Mouse (Mus musculus): ENCODE results near the gene Olfr649.

Olfr649 gene

DNA sequence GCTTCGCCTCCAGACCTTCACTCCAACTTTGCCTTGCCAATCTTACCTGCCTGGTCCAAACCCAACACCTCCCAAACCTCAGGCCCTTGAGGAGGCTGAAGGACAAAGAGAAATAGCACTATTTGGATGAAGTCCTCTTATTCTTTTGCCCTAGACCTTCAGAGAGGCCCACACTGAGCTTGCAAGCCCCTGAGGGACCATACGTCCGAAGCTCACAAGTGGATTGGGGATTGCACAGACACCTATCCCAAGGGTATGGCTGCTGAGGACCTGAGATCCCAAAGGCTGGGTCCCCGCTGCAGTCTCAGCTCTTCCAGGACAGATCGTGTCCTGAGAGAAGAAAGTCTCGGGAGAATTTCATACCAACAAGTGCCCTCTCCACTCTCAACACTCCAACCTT is at the start of gene Olfr649:
TSS of gene Olfr649 (minus strand) at position 101 of the 400 bp plus-strand sequence.
- DNase-seq (ENCODE audit: low spot score in 2 of 2): no peak

DNA sequence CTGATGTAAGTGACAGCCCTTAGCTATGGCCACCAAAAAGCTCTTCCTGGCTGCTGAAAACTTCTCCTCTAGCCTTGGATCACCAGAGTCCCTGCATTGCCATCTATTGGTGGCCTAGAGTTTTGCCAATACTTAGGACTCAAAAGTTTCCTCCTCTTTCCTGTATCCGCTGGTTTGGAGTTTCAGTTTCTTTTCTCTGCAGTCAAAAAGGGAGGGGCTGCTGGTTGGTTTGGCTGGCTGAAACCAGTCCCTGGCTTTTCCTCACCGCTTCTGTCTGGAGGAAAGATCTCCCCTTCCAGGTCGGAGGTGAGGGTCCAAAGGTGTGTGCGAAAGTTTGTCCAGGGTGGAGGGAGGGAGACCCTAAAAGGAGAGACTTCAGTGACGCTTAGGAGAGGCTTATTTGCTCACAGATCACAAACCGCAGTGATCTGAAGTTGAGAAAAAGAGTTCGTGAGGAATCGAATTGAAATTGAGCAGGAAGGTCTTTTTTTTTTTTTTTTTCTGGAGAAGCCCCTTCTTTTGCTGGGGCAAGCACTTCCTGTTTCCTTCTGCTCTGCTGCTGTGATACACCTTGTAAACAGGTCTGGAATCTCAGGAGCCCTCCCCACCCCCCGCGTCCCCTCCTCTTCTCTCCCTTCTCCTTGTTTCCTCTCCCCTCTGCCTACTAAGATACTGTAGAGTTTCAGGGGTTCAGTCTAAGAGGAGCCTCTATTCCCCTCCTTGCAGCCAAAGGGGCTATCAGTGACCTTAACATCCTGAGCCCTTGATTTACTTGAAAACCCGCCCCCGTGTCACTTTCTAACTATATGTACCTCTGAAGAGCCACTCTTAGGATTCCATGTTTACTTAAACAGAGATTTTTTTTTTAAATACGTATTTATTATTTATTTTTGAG is 48.7 kb upstream of the Olfr649 start, which contains the start of gene Trim34a:
TSS of gene Trim34a (plus strand) at position 171 of the 895 bp plus-strand sequence.
- DNase-seq (ENCODE audit: low spot score in 2 of 2): peak; percentile 42 to 61

DNA sequence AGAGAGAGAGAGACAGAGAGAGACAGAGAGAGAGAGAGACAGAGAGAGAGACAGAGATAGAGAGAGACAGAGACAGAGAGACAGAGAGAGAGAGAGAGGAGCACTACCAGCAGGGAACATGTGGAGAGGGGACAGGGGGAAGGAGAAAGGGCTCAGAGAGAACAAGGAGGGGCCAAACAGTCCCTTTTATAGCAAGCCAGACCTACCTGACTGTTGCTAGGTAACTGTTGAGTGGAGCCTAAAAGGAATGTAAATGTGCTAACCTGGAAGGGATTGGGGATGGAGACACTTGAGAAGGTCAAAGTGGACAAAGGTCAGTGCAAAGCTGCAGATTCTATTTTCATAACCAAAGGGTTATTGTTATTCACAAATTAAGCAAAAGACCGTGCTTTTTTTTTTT is 47.8 kb upstream of the Olfr649 start:
- no peak for DNase-seq (ENCODE audit: low spot score in 2 of 2)

DNA sequence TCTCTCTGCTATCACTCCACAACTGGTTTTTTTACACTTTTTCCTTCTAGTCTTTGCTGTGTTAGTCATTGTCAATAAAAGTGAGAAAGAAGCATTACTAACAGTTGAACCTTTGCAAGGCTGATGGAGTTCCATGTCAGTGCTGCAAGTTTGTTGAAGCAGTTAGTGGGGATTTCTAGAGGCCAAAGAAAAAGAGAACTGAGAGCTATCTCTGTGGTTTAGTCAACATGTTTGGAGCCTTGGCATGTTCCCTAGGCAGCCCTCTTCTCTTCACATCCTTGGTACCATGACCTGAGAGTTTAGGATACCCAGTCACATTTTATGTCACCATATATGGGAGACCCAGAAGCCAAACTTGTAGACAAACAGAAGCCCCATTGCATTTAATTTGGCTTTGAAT is 45.1 kb upstream of the Olfr649 start:
- DNase-seq (ENCODE audit: low spot score in 2 of 2): no peak

DNA sequence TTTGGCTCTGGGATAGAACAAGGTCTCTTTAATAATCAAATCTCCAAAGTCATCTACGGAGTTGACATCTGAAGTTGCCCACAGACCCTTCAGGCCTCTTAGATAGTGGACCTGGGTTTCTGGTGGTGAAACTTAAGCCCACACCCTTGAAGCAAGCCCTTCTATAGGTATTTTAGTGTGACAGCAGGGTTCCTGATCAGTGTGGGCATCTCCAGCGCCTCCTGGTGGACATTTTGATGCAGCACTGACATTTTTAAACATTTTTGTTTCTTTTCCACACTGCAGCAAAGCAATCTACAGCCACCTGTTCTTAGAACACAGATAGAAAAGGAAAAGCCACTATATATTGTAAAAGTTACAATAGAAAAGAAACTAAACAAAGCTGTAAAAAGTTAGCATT is 35.4 kb upstream of the Olfr649 start:
- peak in 1 of 2 experiments; percentile 62 for DNase-seq (ENCODE audit: low spot score in 2 of 2)

DNA sequence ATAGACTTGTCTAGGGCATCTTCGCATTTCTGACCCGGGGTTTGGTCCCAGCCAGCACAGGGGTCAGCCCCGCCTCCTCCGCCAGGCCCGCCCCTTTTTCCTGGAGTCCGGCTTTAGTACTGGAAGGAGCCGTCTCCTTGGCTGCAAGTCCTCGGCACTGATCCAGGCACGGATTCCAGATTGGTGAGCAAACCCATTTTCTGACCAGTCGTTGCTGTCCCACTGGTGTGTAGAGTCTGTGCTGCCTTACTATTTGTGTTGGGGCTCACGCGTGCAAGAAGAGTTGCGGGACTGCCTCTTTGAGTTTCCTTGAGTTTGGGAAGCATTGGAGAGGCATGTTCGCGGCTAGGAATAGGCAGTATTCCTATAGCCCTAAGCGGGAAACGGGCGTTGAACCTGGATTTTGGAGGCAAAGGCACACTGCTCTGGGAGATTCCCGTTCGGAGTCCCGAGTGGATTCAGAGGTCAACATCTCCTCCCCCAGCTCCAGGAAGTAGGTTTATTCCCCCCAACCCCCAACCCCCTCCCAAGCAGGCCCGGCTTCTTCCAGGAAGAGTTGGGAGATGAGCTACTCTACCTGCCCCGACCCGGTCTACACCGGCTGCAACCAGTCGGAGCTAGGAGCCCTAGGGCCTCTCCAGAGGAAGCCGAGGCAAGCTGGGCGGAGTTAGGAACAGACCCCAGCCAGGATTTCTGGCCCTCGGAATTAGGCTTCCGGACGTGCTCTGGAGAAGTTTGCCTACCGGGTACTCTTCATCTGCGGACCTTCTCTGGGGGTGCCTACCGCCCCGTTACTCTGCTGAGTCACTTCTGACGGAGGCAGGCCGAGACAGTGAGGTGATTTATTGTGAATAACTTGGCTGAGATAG is 23.1 kb upstream of the Olfr649 start, which contains the start of gene Trim6:
TSS of gene Trim6 (plus strand) at position 93 of the 869 bp plus-strand sequence.
- peak in 1 of 2 experiments; percentile 31 for DNase-seq (ENCODE audit: low spot score in 2 of 2)

DNA sequence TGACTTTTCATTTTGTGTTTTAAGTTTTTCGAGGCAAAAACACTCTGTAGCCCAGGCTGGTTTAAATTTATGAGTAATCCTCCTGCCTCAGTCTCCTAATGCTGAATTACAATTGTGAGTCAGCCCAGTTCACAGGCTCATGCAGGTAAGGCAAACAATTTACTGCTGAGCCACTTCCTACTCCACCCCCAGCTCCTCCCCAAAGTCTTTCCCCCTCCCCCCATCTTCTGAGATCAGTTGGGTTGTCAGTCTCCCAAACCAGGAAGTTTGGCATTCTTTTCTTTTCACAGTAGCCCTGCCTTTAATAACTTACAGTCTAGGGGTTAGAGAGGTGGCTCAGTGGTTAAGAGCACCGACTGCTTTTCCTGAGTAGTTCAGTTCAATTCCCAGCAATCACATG is 22.1 kb upstream of the Olfr649 start:
- no peak for DNase-seq (ENCODE audit: low spot score in 2 of 2)

DNA sequence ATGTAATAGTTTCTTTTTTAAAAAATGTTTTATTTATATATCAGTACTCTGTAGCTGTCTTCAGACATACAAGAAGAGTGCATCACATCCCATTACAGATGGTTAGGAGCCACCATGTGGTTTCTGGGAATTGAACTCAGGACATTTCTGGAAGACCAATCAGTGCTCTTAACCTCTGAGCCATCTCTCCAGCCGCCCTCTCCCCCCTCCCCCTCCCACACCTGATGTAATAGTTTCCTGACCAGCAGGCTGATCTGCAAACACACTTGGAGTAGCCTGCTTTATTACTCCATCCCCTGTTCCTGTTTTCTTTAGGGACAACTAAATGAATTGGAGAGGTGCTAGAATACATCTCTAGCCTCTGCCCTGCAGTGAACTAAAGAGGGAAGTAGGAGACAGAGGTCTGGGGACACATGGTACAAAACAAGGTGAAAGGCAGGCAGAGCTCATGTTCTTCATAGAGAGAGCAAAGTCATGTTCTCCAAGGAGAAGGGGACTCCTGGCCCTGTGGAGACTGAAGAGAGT is 20.3 kb upstream of the Olfr649 start:
- no peak for DNase-seq (ENCODE audit: low spot score in 2 of 2)

DNA sequence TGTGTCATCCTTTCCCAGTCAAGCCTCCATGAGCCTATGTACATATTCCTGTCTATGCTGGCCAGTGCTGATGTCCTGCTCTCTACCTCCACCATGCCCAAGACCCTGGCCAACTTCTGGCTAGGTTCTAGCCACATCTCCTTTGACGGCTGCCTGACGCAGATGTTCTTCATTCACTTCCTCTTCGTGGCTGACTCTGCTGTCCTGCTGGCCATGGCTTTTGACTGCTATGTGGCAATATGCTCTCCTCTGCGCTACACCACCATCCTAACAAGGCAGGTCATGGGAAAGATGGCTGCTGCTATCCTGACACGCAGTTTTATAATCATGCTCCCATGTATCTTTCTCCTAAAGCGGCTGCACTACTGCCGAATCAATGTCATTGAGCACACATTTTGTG is 10.4 kb upstream of the Olfr649 start:
- no peak for DNase-seq (ENCODE audit: low spot score in 2 of 2)

DNA sequence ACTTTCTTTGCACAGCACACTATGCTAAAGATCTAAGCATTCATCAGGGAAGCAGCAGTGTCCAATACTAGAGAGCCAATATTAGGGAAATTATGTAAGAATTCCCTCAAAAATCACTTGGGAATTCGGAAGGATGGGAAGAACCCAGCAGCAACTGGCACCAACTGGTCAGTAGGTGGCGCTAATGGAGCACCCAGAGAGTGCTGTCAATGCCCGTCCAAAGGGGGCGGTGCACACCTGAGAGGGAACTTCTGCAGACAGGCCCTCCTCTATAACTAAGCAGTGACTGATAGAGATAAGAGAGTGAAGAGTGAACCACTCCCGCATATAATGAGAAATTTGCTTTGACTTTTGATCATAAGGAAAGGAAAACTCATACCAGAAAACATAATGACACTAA is 4.0 kb upstream of the Olfr649 start:
- peak; percentile 29 to 73 for DNase-seq (ENCODE audit: low spot score in 2 of 2)

DNA sequence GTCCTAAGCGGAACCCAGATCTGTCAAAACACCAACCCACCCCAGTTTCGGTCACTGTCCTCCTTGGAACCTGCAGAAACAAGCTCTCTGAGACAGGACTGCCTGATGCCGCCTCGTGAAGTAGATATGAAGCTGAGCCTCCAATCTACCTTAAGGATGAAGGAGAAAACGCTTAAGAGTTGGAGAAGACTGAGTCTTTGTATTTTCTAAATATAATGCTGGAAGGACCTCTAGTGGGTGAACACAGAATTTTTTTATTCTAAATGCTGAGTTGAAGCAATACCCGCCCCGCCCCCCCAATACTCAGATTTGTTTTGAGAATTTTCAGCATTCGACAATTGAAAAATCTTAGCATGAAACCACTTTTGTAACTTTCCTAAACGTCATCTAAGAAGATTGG is 4.5 kb downstream of the Olfr649 start:
- no peak for DNase-seq (ENCODE audit: low spot score in 2 of 2)

DNA sequence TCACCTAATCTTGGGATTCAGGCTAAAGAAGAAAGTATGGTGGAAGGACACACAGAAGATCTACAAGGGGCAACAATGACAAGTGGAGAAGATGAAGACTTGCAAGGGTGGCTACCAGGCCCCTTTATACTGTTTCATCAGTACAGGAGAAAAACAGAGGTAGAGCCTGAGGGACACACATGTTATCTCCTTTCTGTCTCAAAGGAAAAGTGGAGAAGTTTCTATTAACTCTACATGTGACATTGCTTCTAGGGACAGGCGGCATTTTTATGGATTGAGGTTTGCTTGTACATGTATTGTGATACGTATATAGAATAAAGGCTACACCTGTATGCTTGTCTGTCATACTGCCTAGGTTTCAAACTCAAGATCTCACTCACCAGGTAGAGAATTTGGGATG is 12.5 kb downstream of the Olfr649 start, which contains the start of gene Olfr648:
TSS of gene Olfr648 (minus strand) at position 101 of the 400 bp plus-strand sequence.
- DNase-seq (ENCODE audit: low spot score in 2 of 2): no peak

DNA sequence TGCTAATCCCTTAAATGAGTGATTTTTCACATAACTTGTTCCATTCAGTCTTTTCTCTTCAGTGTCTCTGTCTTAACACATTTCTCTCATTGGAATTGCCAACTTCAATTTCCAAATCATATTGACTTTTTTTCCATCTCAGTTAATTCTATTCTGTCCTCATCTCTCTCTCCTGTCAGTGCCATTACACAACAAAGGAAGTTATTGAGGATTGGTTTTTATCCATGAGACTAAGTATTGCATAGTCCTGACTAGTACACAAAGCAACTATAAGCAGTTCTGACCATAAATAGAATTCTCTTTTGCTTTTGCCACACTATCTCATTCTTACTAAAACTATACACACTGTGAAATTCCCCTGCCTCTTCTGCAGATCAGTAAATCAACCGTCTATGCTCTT is 16.7 kb downstream of the Olfr649 start:
- no peak for DNase-seq (ENCODE audit: low spot score in 2 of 2)

DNA sequence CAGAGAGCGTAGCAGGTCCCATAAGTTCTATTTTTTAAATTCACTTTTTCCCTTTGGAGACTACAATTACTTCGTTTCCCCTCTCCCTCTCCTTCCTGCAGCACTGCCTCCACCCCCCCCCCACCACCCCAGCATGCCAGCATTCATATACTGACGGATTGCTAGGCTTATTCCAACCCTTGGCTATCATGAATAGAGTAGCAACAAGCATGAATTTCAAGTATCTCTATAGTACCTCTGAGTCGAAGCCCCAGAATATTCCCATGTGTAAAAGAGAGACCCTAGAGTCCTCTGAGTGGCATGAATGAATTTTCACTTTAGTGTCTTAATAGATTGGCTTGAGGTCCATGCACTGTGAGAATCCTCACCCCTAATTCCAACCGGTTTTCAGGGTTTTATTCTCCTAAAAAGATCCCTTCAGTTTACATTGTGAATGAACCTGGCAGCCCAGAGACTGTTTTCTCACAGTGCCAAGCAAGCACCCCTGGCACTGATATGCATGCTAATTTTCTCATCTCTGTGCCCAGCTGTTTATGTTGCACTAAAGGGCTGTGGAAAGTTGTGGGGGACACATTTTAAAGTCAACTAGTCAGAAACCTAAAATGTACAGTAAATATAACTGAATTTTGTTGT is 17.2 kb downstream of the Olfr649 start:
- DNase-seq (ENCODE audit: low spot score in 2 of 2): no peak

DNA sequence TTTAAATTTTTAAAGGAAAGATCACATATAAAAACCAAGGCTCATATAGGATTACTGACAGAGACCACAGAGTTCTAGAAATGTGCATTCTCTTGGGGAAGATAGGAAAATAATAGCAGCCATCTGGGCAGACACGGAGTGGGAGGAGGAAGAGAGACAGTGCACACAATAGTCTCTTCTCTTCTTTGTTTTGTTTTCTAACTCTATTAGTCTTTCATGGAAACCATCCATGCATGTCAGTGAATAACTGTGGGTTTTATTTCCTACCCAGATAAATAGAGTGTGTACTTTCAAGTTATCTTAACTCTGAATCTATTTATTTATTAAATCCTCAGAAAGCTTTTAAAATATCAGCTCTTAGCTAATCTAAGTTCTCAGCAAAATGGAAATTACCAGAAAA is 20.7 kb downstream of the Olfr649 start:
- DNase-seq (ENCODE audit: low spot score in 2 of 2): no peak

DNA sequence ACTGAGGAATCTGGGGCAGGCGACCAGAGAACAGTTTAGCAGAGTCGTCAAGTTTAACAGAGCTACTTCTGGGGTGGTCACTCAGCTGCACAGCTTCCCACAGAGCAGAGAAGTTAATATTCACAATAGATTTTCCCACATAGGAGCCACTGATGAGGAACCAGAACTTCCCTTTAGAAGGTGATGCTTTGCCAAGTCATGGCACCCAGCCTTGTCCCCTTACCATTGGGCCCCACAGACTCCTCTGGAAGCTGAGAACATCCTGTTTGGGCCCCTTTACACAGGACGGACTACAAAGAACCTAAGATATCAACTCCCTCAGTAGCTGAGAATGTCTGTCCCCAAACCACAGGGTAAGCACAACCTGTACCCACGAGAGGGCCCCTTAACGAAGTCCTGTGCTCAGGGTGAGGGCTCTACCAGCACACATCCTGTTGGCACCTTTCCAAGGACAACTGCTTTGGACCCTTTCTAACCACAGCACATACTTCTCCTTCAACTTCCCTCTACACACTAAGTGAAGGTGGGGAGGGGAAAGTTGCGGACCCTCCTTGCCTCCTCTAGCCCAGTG is 26.1 kb downstream of the Olfr649 start:
- DNase-seq (ENCODE audit: low spot score in 2 of 2): no peak

DNA sequence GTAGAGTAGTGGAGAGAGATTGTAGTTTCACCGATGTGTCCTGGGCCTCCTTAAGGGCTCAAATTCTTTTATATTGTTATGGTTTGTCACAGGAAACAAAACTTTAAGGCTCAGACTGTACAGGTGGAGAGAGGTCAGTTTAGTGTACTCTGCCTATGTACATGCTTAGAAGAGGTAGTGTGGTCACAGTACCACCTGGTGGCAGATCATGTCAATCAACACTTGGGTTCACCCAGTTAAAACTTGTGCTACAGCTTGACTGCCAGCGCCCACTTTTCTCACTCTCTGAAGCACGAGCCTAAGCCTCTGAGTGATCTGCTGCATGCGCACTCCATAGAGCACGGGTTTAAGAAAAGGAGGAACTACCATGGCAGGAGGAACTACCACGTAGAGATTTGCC is 28.7 kb downstream of the Olfr649 start:
- no peak for DNase-seq (ENCODE audit: low spot score in 2 of 2)

DNA sequence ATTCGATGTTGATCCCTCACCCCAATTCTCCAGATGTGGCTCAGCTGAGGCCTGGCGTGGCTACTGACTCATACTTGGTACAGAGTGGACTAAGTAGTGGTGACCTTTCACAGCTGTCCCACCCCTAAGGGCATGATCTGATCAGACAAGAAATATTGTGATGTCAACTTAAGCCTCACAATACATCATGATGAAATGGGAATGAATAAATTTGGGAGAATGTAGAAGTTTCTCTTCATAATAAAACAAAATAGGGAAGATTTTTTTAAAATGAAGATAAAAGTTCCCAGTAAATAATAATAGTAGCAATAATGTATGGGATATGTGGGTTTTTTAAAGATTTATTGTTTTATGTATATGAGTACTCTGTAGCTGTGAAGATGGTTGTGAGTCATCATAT is 45.3 kb downstream of the Olfr649 start, which contains the start of gene Ubqlnl:
TSS of gene Ubqlnl (minus strand) at position 101 of the 400 bp plus-strand sequence.
- DNase-seq (ENCODE audit: low spot score in 2 of 2): no peak

DNA sequence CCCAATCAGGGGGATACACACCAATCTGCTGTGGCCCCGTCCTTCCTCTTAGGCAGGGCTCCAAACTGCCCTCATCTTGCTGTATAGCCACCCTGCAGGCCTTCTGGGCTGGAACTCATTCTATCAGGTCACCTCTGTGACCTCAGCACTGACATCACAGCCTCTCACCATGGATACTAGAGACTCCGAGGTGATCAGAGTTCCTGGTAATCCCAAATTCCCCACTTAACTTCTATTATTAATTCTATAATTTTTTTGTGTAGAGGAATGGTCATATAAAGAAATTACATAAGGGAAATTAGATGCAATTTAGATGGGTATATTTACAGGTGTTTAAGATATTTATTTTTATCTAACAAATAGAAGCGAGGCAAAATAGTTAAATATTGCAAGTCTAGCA is 52.6 kb downstream of the Olfr649 start, which contains the start of gene Ubqln3:
TSS of gene Ubqln3 (minus strand) at position 101 of the 400 bp plus-strand sequence.
- no peak for DNase-seq (ENCODE audit: low spot score in 2 of 2)
